Mouse (Mus musculus): ENCODE data around the gene Olfr212. TPM values are rescaled to one million over a fixed set of nuclear protein-coding genes. Genes with fewer than 3 reads are reported as not detected.
"Not testable (repeated sequence)": the region's sequence is repeated elsewhere in the genome, so short reads cannot be mapped to it uniquely, and the experiment has no call there.

Gene Olfr212
- polyA plus RNA-seq, 1 experiment from 2014 or later = not detected

DNA sequence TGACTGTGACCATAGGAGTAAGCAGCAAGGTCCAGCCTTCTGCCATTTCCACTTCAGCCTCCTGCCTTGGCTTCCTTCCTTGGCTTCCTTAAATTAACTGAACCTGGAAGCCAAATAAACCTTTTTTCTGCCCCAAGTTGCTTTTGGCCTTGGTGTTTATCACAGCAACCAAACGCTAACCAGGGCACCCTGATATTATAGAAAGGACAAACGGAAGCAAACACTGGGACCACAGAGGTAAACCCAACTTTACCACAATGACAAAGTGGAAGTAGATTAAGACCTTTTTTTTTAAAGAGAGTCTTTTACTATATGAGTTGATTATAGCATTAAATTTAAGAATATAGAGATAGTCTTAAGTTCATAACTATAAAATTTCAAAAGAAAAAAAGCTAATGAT, 36.2 kb downstream of the Olfr212 start:
- Histone ChIP-seq H3K27me3 (no peaks in the 10 kb centered on the region), H3K4me3 (no peak overlapping the region), H3K4me2 (replicated peaks) (no peak overlapping the region), H3K4me1 (no peaks in the 10 kb centered on the region), H3K9ac (no peak overlapping the region), H3K27ac (no peak overlapping the region), H3K36me3 (no peaks in the 10 kb centered on the region), H3K9me3 (no peaks in the 10 kb centered on the region)
- no peak for ATAC-seq (ENCODE audit: low FRiP score, low read depth)
- WGBS = 87% methylated on average over 2 of the region's 2 CpGs

DNA sequence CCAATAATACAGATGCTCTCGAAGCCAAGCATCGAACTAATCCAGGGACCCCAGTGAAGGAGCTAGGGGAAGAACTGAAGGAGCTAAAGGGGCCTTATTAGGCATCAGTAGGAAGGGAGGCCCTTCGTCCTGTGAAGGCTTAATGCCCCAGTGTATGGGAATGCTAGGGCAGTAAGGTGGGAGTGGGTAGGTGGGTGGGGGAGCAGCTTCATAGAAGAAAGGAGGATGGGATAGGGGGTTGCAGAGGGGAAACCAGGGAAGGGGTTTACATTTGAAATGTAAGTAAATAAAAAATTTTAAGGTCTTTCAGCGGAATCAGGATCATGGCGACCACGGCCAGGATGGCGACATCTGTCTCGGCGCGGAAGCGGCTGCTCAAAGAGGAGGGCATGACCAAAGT, 44.5 kb downstream of the Olfr212 start, which contains the start of gene Gm5580:
TSS of gene Gm5580 (plus strand) at position 301 of the 400 bp plus-strand sequence.
- H3K27me3 ChIP-seq; H3K4me1 ChIP-seq; H3K9ac ChIP-seq; H3K4me3 ChIP-seq; H3K9me3 ChIP-seq; ATAC-seq (ENCODE audit: low FRiP score, low read depth); H3K36me3 ChIP-seq; H3K4me2 ChIP-seq (replicated peaks); H3K27ac ChIP-seq: not testable (repeated sequence)
- WGBS = 95% methylated on average over 11 of the region's 11 CpGs

DNA sequence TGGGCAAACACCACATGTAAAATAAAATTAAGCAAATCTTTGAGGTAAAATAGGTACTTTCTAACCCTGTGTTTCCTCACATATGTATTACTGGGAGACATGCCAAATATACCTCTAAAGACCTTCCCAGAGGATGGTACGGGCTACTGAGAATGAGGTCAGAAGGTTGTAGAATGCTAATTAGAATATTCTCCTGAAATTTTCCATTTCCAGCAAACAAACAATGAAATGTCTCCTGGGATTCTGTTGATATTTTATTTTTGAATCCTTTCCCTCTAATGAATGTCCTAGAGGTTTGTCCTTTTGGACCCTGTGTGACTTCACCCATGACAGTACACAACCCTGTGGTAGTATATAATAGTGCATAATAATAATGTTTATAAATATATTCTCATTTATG, 47.6 kb downstream of the Olfr212 start, which contains the start of gene Olfr214:
TSS of gene Olfr214 (plus strand) at position 301 of the 400 bp plus-strand sequence.
- Histone ChIP-seq H3K9ac (no peak within 1 kb of the TSS), H3K36me3 (no peaks in the 10 kb centered on the region), H3K4me2 (replicated peaks) (no peak within 1 kb of the TSS), H3K9me3 (no peaks in the 10 kb centered on the region), H3K27ac (no peak within 1 kb of the TSS), H3K27me3 (no peaks in the 10 kb centered on the region), H3K4me3 (no peak within 1 kb of the TSS), H3K4me1 (peaks cover 5% of the 10 kb centered on the region; the same call in 1 of the 2 replicates)
- WGBS = 67% methylated on average over 1 of the region's 1 CpGs
- no peak for ATAC-seq (ENCODE audit: low FRiP score, low read depth)

DNA sequence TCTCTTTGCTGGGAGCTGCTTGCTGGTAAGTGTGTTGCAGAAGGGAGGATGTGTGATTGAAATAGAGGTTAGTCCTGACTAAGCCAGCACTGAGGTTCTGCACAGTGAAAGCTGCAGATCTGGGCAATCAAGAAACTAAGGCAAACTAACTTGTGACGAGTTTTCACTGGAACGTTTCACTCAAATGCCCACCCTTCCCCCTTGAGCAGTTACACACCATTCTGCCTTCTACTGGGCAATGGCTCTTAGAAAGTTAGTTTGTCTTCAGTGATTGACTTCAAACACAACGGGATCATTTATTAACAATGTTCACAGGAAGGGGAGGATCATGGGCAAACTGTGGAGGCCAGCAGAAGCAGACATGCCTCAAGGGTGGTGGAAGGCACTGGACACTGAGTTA, 48.6 kb downstream of the Olfr212 start:
- peaks cover 5% of the 10 kb centered on the region; the same call in 1 of the 2 replicates for H3K4me1 ChIP-seq
- H3K9me3 ChIP-seq = no peaks in the 10 kb centered on the region
- no peaks in the 10 kb centered on the region for H3K27me3 ChIP-seq
- 71% methylated on average over 3 of the region's 3 CpGs for whole genome bisulfite sequencing
- no peak for ATAC-seq (ENCODE audit: low FRiP score, low read depth)
- no peak overlapping the region for H3K27ac ChIP-seq
- no peak overlapping the region for H3K4me3 ChIP-seq
- no peak overlapping the region for H3K4me2 ChIP-seq (replicated peaks)
- no peaks in the 10 kb centered on the region for H3K36me3 ChIP-seq
- no peak overlapping the region for H3K9ac ChIP-seq

Other genes with a start within 250 kb of the Olfr212 start
- gene Zfand4, start 242.3 kb upstream of the Olfr212 start, polyA plus RNA-seq (2015; fragmentation: Nextera tagmentation; extraction: Ambion mirVana) = 6.9 and 8.3 TPM in 2 replicates
- gene March8, start 168.5 kb upstream of the Olfr212 start, polyA plus RNA-seq (2015; fragmentation: Nextera tagmentation; extraction: Ambion mirVana) = 23.2 and 24.2 TPM in 2 replicates
- 0.89 and 1.7 TPM in 2 replicates for gene Alox5, start 45.3 kb upstream of the Olfr212 start, polyA plus RNA-seq (2015; fragmentation: Nextera tagmentation; extraction: Ambion mirVana)
- not detected in 2 replicates for gene Olfr211, start 17.4 kb upstream of the Olfr212 start, polyA plus RNA-seq (2015; fragmentation: Nextera tagmentation; extraction: Ambion mirVana)
- gene Olfr213, start 31.9 kb downstream of the Olfr212 start, polyA plus RNA-seq (2015; fragmentation: Nextera tagmentation; extraction: Ambion mirVana) = not detected in 2 replicates
- 0.80 TPM in 2 replicates for gene Gm5580, start 44.6 kb downstream of the Olfr212 start, polyA plus RNA-seq (2015; fragmentation: Nextera tagmentation; extraction: Ambion mirVana)
- not detected in 2 replicates for gene Olfr214, start 47.7 kb downstream of the Olfr212 start, polyA plus RNA-seq (2015; fragmentation: Nextera tagmentation; extraction: Ambion mirVana)
- gene Olfr215, start 77.7 kb downstream of the Olfr212 start, polyA plus RNA-seq (2015; fragmentation: Nextera tagmentation; extraction: Ambion mirVana) = not detected in 2 replicates
- gene Zfp422, start 122.5 kb downstream of the Olfr212 start, polyA plus RNA-seq (2015; fragmentation: Nextera tagmentation; extraction: Ambion mirVana) = 222 and 228 TPM in 2 replicates
- 18.8 and 22.8 TPM in 2 replicates for gene Depp1, start 144.1 kb downstream of the Olfr212 start, polyA plus RNA-seq (2015; fragmentation: Nextera tagmentation; extraction: Ambion mirVana)
- gene Rassf4, start 167.4 kb downstream of the Olfr212 start, polyA plus RNA-seq (2015; fragmentation: Nextera tagmentation; extraction: Ambion mirVana) = 10.6 and 10.7 TPM in 2 replicates
- 0.08 and 0.09 TPM in 2 replicates for gene Tmem72, start 210.4 kb downstream of the Olfr212 start, polyA plus RNA-seq (2015; fragmentation: Nextera tagmentation; extraction: Ambion mirVana)

Data from limb, embryonic 13.5 days (tissue).